Mouse (Mus musculus): ENCODE data around the gene Wipi2.

Gene Wipi2

GRCm38 (mm10) chr5:142630224-142630623 lies 2.7 kb downstream of the Wipi2 start:
- DNase-seq (ENCODE audit: low spot score): no peak

GRCm38 (mm10) chr5:142637823-142638222 lies 10.3 kb downstream of the Wipi2 start:
- no peak for DNase-seq (ENCODE audit: low spot score)

- DNase-seq (ENCODE audit: low spot score): no peak
These were observed 12.6 kb downstream of the Wipi2 start for GRCm38 (mm10) chr5:142640088-142640487.

GRCm38 (mm10) chr5:142641331-142642051 lies 14.0 kb downstream of the Wipi2 start:
- no peak for DNase-seq (ENCODE audit: low spot score)

- DNase-seq (ENCODE audit: low spot score): no peak
These were observed 20.7 kb downstream of the Wipi2 start for GRCm38 (mm10) chr5:142648162-142648561.

GRCm38 (mm10) chr5:142649460-142650050 lies 22.1 kb downstream of the Wipi2 start:
- DNase-seq (ENCODE audit: low spot score): no peak

GRCm38 (mm10) chr5:142650390-142650789 lies 22.9 kb downstream of the Wipi2 start:
- DNase-seq (ENCODE audit: low spot score): no peak

- DNase-seq (ENCODE audit: low spot score): no peak
These were observed 23.4 kb downstream of the Wipi2 start for GRCm38 (mm10) chr5:142650794-142651497.

GRCm38 (mm10) chr5:142652266-142652665 lies 24.8 kb downstream of the Wipi2 start:
- DNase-seq (ENCODE audit: low spot score): no peak

- DNase-seq (ENCODE audit: low spot score): no peak
These were observed 33.3 kb downstream of the Wipi2 start for GRCm38 (mm10) chr5:142660656-142661434.

- DNase-seq (ENCODE audit: low spot score): no peak
These were observed 40.4 kb downstream of the Wipi2 start for GRCm38 (mm10) chr5:142667921-142668320.

- DNase-seq (ENCODE audit: low spot score): no peak
These were observed 41.2 kb downstream of the Wipi2 start for GRCm38 (mm10) chr5:142668556-142669263.

GRCm38 (mm10) chr5:142669726-142670125 lies 42.2 kb downstream of the Wipi2 start:
- DNase-seq (ENCODE audit: low spot score): no peak

- no peak for DNase-seq (ENCODE audit: low spot score)
These were observed 45.6 kb downstream of the Wipi2 start for GRCm38 (mm10) chr5:142673082-142673481.

GRCm38 (mm10) chr5:142678141-142678571 lies 50.7 kb downstream of the Wipi2 start:
- no peak for DNase-seq (ENCODE audit: low spot score)

GRCm38 (mm10) chr5:142679065-142679464 lies 51.6 kb downstream of the Wipi2 start:
- DNase-seq (ENCODE audit: low spot score): no peak

GRCm38 (mm10) chr5:142681911-142682310 lies 54.4 kb downstream of the Wipi2 start:
- no peak for DNase-seq (ENCODE audit: low spot score)

GRCm38 (mm10) chr5:142682529-142682928 lies 55.0 kb downstream of the Wipi2 start:
- no peak for DNase-seq (ENCODE audit: low spot score)

GRCm38 (mm10) chr5:142688866-142689265 lies 61.4 kb downstream of the Wipi2 start:
- no peak for DNase-seq (ENCODE audit: low spot score)

- no peak for DNase-seq (ENCODE audit: low spot score)
These were observed 62.8 kb downstream of the Wipi2 start for GRCm38 (mm10) chr5:142690343-142690742.

GRCm38 (mm10) chr5:142692248-142692647 lies 64.8 kb downstream of the Wipi2 start, which contains the start of gene Slc29a4:
Gene Slc29a4 (plus strand): TSS chr5:142692512.
- no peak for DNase-seq (ENCODE audit: low spot score)
